Mouse (Mus musculus) B cell, adult 67 days (primary cell): ENCODE data around the gene Zfp747. TPM values are rescaled to one million over a fixed set of nuclear protein-coding genes. Genes with fewer than 3 reads are reported as not detected.

Source experiments
- total RNA-seq, 2 experiments: library from RNA; stranded (reverse); gene quantifications; 4 replicates each; pipeline ENCODE4 v1.2.4; 2023

Gene Zfp747
- total RNA-seq: 10 to 100 TPM; 13.5 to 17.4 TPM

DNA sequence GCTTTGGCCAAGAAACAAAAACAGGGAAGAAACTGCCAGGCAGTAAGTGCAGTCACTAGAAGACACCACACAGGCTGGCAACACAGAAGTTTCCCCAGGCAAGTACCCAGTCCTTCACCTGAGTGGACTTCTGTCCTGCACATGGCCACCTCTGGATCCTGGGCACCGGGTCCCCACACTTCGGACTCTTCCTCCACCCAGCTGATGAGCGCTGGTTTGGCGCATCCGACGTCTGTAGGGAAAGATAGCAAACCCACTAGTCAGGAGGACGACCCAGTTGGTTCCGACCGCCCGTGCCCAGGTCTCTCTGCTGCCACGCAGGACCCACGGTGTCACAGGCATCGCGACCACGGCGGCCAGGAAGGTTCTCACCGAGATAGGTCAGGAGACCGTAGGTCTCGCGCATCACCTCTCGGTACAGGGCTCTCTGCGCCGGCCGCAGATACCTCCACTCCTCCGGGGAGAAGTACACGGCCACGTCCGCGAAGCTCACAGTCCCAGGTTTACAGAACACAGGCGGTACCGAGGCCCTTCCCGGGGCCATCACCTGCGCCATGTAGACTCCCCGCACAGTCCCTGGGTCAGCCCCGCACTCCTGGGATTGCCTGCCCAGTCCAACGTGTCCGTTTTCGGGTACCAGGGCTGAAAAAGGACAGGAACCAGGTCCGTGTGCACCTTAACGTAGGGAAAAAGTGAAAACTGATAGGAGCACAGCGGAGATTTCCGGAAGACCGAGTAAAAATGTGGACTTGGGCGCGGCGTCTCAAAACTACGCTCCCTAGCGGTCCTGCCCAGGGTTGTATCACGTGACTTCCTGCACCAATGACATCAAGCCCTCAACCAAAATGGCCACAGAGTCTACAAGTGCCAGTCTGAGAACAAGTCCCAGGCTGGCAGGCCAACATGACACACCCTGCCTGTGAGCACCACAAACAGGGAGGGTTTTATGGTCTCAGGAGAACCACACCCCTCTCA lies at the start of gene Zfp747:
TSS of gene Zfp747 (minus strand) at position 780 of the 975 bp plus-strand sequence.

DNA sequence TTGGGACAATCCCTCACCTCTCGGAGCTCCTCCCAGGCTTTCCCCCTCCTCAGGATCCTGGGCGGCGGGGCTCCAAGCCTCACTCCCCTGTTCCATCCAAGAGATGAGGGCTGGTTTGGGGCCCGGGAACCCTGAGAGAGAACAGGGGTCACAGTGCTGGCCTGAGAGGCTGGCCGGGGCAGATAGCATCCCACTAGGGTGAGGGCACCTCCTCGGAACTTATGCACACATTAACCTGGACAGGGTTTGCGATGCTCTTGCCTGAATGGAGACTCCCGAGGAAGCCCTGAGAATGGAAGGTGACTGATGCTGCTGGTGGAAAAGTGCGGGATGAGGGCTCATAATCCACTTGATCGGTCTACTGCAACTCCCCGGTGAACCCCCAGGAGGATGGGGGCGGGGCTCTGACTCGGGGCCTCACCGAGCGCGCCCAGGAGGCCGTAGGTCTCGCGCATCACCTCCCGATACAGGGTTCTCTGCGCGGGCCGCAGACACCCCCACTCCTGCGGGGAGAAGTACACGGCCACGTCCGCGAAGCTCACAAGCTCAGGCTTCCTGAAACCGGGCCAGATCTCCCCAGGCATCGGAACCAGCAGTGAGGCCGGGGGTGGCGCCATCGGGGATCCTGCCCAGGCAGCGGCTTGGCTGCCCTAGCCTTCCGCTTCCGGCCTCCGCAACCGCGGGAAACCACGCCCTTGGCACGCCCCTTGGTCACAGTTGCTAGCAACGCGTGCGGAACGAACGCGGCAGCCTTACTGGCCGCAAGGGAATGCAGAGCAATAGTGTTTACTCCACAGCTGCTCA lies 45.7 kb upstream of the Zfp747 start, which contains the start of gene Zfp688:
TSS of gene Zfp688 (minus strand) at position 681 of the 804 bp plus-strand sequence.

DNA sequence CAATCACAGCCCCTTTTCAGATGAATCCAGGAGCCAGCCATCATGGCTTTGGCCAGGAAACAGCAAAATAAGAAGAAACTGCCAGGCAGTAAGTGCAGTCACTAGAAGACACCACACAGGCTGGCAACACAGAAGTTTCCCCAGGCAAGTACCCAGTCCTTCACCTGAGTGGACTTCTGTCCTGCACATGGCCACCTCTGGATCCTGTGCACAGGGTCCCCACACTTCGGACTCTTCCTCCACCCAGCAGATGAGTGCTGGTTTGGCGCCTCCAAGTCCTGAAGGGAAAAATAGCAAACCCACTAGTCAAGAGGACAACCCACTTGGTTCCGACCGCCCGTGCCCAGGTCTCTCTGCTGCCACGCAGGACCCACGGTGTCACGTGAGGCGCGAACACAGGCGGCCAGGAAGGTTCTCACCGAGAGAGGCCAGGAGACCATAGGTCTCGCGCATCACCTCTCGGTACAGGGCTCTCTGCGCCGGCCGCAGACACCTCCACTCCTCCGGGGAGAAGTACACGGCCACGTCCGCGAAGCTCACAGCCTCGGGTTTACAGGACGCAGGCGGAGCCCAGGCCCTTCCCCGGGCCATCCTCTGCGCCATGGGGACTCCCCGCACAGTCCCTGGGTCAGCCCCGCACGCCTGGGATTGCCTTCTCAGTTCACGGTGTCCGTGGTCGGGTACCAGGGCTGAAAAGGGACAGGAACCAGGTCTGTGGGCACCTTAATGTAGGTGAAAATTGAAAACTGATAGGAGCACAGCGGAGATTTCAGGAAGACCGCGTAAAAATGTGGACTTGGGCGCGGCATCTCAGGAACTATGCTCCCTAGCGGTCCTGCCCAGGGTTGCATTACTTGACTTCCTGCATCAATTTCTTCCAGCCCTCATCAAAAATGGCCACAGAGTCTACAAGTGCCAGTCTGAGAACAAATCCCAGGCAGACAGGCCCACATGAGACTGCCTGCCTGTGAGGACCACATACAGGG lies 30.4 kb upstream of the Zfp747 start, which contains the start of gene Zfp764:
TSS of gene Zfp764 (minus strand) at position 821 of the 986 bp plus-strand sequence.

DNA sequence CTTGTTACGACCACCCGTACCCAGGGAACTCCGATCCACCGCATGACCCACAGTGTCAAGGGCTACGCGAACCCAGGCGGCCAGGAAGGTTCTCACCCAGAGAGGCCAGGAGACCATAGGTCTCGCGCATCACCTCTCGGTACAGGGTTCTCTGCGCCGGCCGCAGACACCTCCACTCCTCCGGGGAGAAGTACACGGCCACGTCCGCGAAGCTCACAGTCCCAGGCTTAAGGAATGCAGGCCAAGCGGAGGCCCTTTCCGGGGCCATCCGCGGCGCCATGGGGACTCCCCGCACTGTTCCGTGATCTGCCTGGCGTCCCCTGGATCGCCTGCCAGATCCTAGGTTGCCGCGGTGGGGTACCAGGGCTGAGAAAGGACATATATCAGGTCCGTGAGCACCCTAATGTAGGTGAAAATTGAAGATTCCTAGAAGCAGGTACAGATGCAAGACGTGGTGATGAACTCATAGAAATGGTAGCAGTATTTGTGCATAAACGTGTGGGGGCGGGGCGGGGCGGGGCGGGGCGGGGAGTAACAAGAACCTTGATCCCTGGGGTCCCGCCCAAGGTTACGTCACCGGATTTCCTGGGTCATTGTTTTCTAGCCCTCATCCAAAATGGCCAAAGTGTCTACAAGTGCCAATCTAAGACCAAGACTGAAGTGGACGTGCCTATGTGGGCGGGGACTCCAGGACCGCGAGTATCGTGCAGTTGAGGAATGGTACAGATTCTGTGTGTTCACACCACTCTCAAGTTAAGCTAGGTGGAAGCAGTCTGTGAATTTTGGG lies 17.5 kb upstream of the Zfp747 start, which contains the start of gene E430018J23Rik:
TSS of gene E430018J23Rik (minus strand) at position 473 of the 787 bp plus-strand sequence.

DNA sequence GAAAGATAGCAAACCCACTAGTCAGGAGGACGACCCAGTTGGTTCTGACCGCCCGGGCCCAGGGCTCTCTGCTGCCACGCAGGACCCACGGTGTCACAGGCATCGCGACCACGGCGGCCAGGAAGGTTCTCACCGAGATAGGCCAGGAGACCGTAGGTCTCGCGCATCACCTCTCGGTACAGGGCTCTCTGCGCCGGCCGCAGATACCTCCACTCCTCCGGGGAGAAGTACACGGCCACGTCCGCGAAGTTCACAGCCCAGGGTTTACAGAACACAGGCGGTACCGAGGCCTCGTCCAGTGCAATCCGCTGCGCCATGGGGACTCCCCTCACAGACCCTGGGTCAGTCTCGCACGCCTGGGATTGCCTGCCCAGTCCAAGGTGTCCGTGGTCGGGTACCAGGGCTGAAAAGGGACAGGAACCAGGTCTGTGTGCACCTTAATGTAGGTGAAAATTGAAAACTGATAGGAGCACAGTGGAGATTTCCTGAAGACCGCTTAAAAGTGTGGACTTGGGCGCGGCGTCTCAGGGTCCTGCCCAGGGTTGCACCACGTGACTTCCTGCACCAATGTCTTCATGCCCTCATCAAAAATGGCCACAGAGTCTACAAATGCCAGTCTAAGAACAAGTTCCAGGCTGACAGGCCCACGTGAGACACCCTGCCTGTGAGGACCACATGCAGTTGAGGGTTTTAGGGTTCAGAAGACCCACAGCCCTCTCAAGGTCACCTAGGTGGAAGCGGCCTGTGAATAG lies 11.0 kb upstream of the Zfp747 start, which contains the start of gene 9130019O22Rik:
TSS of gene 9130019O22Rik (minus strand) at position 526 of the 752 bp plus-strand sequence.

DNA sequence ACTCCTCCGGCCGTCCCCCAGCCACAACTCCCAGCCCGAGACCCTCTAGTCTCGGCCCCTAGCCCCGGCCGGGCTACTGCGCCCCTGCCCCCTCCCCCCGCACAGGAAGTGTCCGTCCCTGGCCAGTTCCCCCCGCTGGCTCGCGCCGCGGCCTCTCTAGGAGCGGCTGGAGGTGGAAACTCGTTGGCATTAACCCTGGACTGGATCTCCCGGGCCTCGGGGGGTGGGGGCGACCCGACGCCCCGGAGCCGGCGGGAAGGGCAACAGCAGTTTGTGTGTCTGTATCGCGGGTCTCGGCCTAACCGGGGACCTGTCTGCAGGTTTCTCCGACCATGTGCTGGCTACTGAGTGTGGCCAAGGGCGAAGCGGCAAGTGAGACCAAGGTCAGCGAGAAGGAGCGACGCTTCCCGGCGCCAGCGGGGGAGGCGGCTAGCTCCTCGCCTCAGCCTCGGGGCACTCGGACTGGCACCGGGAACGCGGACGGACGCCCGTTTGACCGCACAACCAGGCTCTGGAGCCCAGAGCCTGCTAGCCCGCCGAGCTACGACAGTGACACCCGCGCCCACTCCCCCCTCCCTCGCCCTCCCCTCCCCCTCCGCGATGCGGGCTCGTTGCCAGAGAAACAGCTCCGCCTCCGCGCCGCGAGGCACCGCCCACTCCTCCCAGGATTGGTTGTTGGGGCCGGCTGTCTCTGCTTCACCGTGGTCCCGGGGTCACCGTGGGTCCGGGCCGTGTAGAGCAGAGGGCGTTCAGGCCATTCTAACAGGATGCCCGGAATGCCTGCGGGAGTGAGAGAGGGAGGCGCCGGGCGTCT lies 30.1 kb downstream of the Zfp747 start, which contains the start of gene Zfp768:
TSS of gene Zfp768 (minus strand) at position 78 of the 814 bp plus-strand sequence.

Other genes starting within 250 kb of the Zfp747 start
- 10 to 100 TPM in 1 of 2 experiments, 1 to 10 TPM in 1; 7.3 to 10.0 TPM for gene Spn, start 238.2 kb downstream of the Zfp747 start, total RNA-seq
- 10 to 100 TPM; 75.1 to 82.8 TPM for gene Cd2bp2, start 180.0 kb downstream of the Zfp747 start, total RNA-seq
- gene Tbc1d10b, start 167.6 kb downstream of the Zfp747 start, total RNA-seq: 10 to 100 TPM; 59.8 to 76.1 TPM
- gene Mylpf, start 167.2 kb downstream of the Zfp747 start, total RNA-seq: 1 to 10 TPM; 5.8 to 9.7 TPM
- gene Zfp553, start 143.0 kb downstream of the Zfp747 start, total RNA-seq: 10 to 100 TPM; 15.8 to 18.7 TPM
- 100 to 1,000 TPM; 394 to 455 TPM for gene Sept1, start 142.9 kb downstream of the Zfp747 start, total RNA-seq
- 10 to 100 TPM; 19.5 to 26.9 TPM for gene Zfp771, start 131.8 kb downstream of the Zfp747 start, total RNA-seq
- gene Dctpp1, start 115.3 kb downstream of the Zfp747 start, total RNA-seq: 10 to 100 TPM; 17.2 TPM
- gene Sephs2, start 102.0 kb downstream of the Zfp747 start, total RNA-seq: 10 to 100 TPM; 28.9 to 30.8 TPM
- 100 to 1,000 TPM; 118 to 124 TPM for gene Itgal, start 79.8 kb downstream of the Zfp747 start, total RNA-seq
- gene Zfp768, start 30.5 kb downstream of the Zfp747 start, total RNA-seq: 1 to 10 TPM; 3.0 to 4.8 TPM
- 1 to 10 TPM; 4.7 to 5.4 TPM for gene 9130019O22Rik, start 11.1 kb upstream of the Zfp747 start, total RNA-seq
- gene E430018J23Rik, start 17.6 kb upstream of the Zfp747 start, total RNA-seq: 1 to 10 TPM; 6.2 to 8.6 TPM
- gene Zfp764, start 30.8 kb upstream of the Zfp747 start, total RNA-seq: 10 to 100 TPM; 10.5 to 13.3 TPM
- 10 to 100 TPM; 13.8 to 22.7 TPM for gene Zfp688, start 46.0 kb upstream of the Zfp747 start, total RNA-seq
- 1 to 10 TPM; 4.7 to 6.6 TPM for gene Zfp689, start 73.1 kb upstream of the Zfp747 start, total RNA-seq
- gene Prr14, start 83.6 kb upstream of the Zfp747 start, total RNA-seq: 100 to 1,000 TPM; 166 to 171 TPM
- gene Fbrs, start 103.1 kb upstream of the Zfp747 start, total RNA-seq: 100 to 1,000 TPM; 272 to 327 TPM
- gene Srcap, start 135.9 kb upstream of the Zfp747 start, total RNA-seq: 100 to 1,000 TPM; 208 to 213 TPM
- 10 to 100 TPM; 44.1 to 48.8 TPM for gene Gm42715, start 143.5 kb upstream of the Zfp747 start, total RNA-seq
- gene Tmem265, start 185.3 kb upstream of the Zfp747 start, total RNA-seq: 1 to 10 TPM in 1 of 2 experiments, not detected in 1; 6.6 TPM
- gene Phkg2, start 197.3 kb upstream of the Zfp747 start, total RNA-seq: 100 to 1,000 TPM; 143 to 159 TPM
- 1 to 10 TPM; 1.0 to 1.3 TPM for gene Ccdc189, start 212.5 kb upstream of the Zfp747 start, total RNA-seq
- 100 to 1,000 TPM; 152 to 153 TPM for gene Rnf40, start 212.7 kb upstream of the Zfp747 start, total RNA-seq
- 1 to 10 TPM; 4.0 to 5.6 TPM for gene Zfp629, start 239.7 kb upstream of the Zfp747 start, total RNA-seq